Mouse (Mus musculus) thymus, adult 2 months (tissue): Measurements from ENCODE around the gene Ccdc85b. TPM values are rescaled to one million over a fixed set of nuclear protein-coding genes. Genes with fewer than 3 reads are reported as not detected.

ENCODE experiments used
- DNase-seq: peaks from one replicate; pipeline ENCODE4 v3.0.0; 2021
- H3K27ac ChIP-seq: fragments of 200-500 bp; 2 replicates; pipeline ENCODE4 v1.5.1; 2012; ENCODE audit warnings: low read length, control low read depth; ENCODE audit not compliant: control insufficient read depth, insufficient read depth
- H3K27me3 ChIP-seq: fragments of 200-500 bp; 2 replicates; pipeline ENCODE4 v1.6.1; 2012; ENCODE audit warnings: mild to moderate bottlenecking, low read length, moderate library complexity, mixed read lengths; ENCODE audit not compliant: control insufficient read depth, insufficient read depth
- H3K36me3 ChIP-seq: fragments of 200-500 bp; 2 replicates; pipeline ENCODE4 v1.6.1; 2012; ENCODE audit warnings: mild to moderate bottlenecking, low read length, moderate library complexity; ENCODE audit not compliant: control insufficient read depth, insufficient read depth
- H3K4me1 ChIP-seq: fragments of 200-500 bp; replicated peaks from 2 replicates; pipeline ENCODE4 v1.6.1; 2012; ENCODE audit warnings: low read length; ENCODE audit not compliant: control insufficient read depth, insufficient read depth
- H3K4me3 ChIP-seq: fragments of 200-500 bp; 2 replicates; pipeline ENCODE4 v1.5.1; 2012; ENCODE audit warnings: mild to moderate bottlenecking, low read length, control low read depth, moderate library complexity; ENCODE audit not compliant: control insufficient read depth, insufficient read depth
- CTCF ChIP-seq: fragments of 200-500 bp; IDR thresholded peaks from 2 replicates; pipeline ENCODE4 v1.5.1; 2012; ENCODE audit warnings: mild to moderate bottlenecking, control low read depth, low read length, moderate library complexity, borderline replicate concordance; ENCODE audit not compliant: control insufficient read depth, poor library complexity, insufficient read depth; ENCODE audit errors: extremely low read depth
- POLR2A ChIP-seq: fragments of 200-500 bp; IDR thresholded peaks from 2 replicates; pipeline ENCODE4 v1.6.1; 2012; ENCODE audit warnings: mild to moderate bottlenecking, low read length, control low read depth, moderate library complexity; ENCODE audit not compliant: control insufficient read depth, poor library complexity, insufficient read depth; ENCODE audit errors: extremely low read depth
- WGBS: fragments of 180-500 bp; shearing (Covaris S2); methylation state at CpG from one replicate; pipeline ENCODE4 v1.1.7; 2018; 5-methylcytosine and 5-hydroxymethylcytosine counted together
- polyA plus RNA-seq: library from polyadenylated mRNA; depleted of rRNA; stranded (reverse); fragments of >200 nt; gene quantifications from 2 replicates; pipeline ENCODE4 v1.2.3, GENCODE M21; 2012

Ccdc85b gene
- polyA plus RNA-seq, 1 experiment, result 8.2 TPM

- Histone ChIP-seq H3K27me3 (no peaks in the 10 kb centered on the region), H3K36me3 (peaks cover 20% of the 10 kb centered on the region; the same call in 1 of the 2 replicates), H3K4me1 (peaks cover 10% of the 10 kb centered on the region), H3K4me3 (no peak overlapping the region), H3K27ac (no peak overlapping the region)
- 93% methylated on average over 10 of the region's 10 CpGs for WGBS
- DNase-seq, result no peak
- TF ChIP-seq CTCF (no peak), POLR2A (no peak)
Observed at GRCm38 (mm10) chr19:5481398-5481797, 23.7 kb upstream of the Ccdc85b start.

- no peak overlapping the region for H3K4me3 ChIP-seq
- H3K27me3 ChIP-seq, result no peaks in the 10 kb centered on the region
- WGBS, result 93% methylated on average over 10 of the region's 10 CpGs
- H3K4me1 ChIP-seq, result peaks cover 8% of the 10 kb centered on the region
- DNase-seq, result no peak
- H3K36me3 ChIP-seq, result 0 out of 2 replicates have a peak, but pooled peaks cover 15% of the 10 kb centered on the region
- TF ChIP-seq CTCF (no peak), POLR2A (no peak)
- no peak overlapping the region for H3K27ac ChIP-seq
Observed at GRCm38 (mm10) chr19:5480016-5480415, 22.3 kb upstream of the Ccdc85b start.

- H3K4me3 ChIP-seq, result no peak overlapping the region
- no peak for DNase-seq
Observed at GRCm38 (mm10) chr19:5477668-5478300, 20.1 kb upstream of the Ccdc85b start.

GRCm38 (mm10) chr19:5477004-5477667, 19.4 kb upstream of the Ccdc85b start:
- TF ChIP-seq CTCF (no peak), POLR2A (no peak)
- no peak for DNase-seq
- peaks cover 11% of the 10 kb centered on the region for H3K4me1 ChIP-seq
- H3K27me3 ChIP-seq, result peaks cover 5% of the 10 kb centered on the region
- WGBS, result 84% methylated on average over 10 of the region's 10 CpGs
- H3K27ac ChIP-seq, result no peak overlapping the region
- no peak overlapping the region for H3K4me3 ChIP-seq
- H3K36me3 ChIP-seq, result no peaks in the 10 kb centered on the region

More at GRCm38 (mm10) chr19:5477668-5478300, 20.1 kb upstream of the Ccdc85b start:
- H3K27me3 ChIP-seq, result peaks cover 5% of the 10 kb centered on the region
- 94% methylated on average over 18 of the region's 18 CpGs for WGBS
- no peak overlapping the region for H3K27ac ChIP-seq
- peaks cover 11% of the 10 kb centered on the region for H3K4me1 ChIP-seq
- 0 out of 2 replicates have a peak, but pooled peaks cover 3% of the 10 kb centered on the region for H3K36me3 ChIP-seq
- TF ChIP-seq CTCF (no peak), POLR2A (no peak)

GRCm38 (mm10) chr19:5475069-5475714, 17.5 kb upstream of the Ccdc85b start:
- peaks cover 11% of the 10 kb centered on the region for H3K4me1 ChIP-seq
- 84% methylated on average over 13 of the region's 13 CpGs for WGBS
- TF ChIP-seq CTCF (no peak), POLR2A (no peak)
- peak overlapping the region; percentile 45; the same call in 1 of the 2 replicates for H3K4me3 ChIP-seq
- H3K36me3 ChIP-seq, result no peaks in the 10 kb centered on the region
- H3K27me3 ChIP-seq, result peaks cover 5% of the 10 kb centered on the region
- DNase-seq, result no peak
- no peak overlapping the region for H3K27ac ChIP-seq

GRCm38 (mm10) chr19:5474281-5475068, 16.8 kb upstream of the Ccdc85b start:
- Histone ChIP-seq H3K27me3 (peaks cover 5% of the 10 kb centered on the region), H3K4me1 (peaks cover 11% of the 10 kb centered on the region), H3K4me3 (peak overlapping the region; percentile 45), H3K27ac (no peak overlapping the region), H3K36me3 (no peaks in the 10 kb centered on the region)
- TF ChIP-seq POLR2A (no peak), CTCF (no peak)
- DNase-seq, result no peak
- 6% methylated on average over 53 of the region's 68 CpGs for WGBS
